Mouse (Mus musculus) heart, embryonic 16.5 days (tissue): Measurements from ENCODE around the gene Relb. TPM values are rescaled to one million over a fixed set of nuclear protein-coding genes. Genes with fewer than 3 reads are reported as not detected.

ENCODE experiments used
- ATAC-seq: fragments of 200-750 bp; cut with Nextera tagmentation; replicated peaks from 2 replicates; pipeline ENCODE4 v1.8.0; 2017; ENCODE audit warnings: moderate number of reproducible peaks; ENCODE audit not compliant: insufficient read depth, low FRiP score; ENCODE audit errors: extremely low read depth
- H3K27ac ChIP-seq: fragments of 300-500 bp; sonication (generic); 2 replicates; pipeline ENCODE4 v1.5.1; 2014; ENCODE audit warnings: mild to moderate bottlenecking, low read length, control low read depth, moderate library complexity
- H3K27me3 ChIP-seq: fragments of 300-500 bp; sonication (generic); 2 replicates; pipeline ENCODE4 v1.6.1; 2014; ENCODE audit warnings: low read length, mixed read lengths; ENCODE audit not compliant: control insufficient read depth, insufficient read depth
- H3K36me3 ChIP-seq: fragments of 300-500 bp; sonication (generic); 2 replicates; pipeline ENCODE4 v1.6.1; 2014; ENCODE audit not compliant: control insufficient read depth, insufficient read depth
- H3K4me1 ChIP-seq: fragments of 300-500 bp; sonication (generic); 2 replicates; pipeline ENCODE4 v1.6.1; 2014; ENCODE audit warnings: low read length, mixed read lengths; ENCODE audit not compliant: control insufficient read depth, insufficient read depth
- H3K4me2 ChIP-seq: fragments of 300-500 bp; sonication (generic); 2 replicates; pipeline ENCODE4 v1.6.1; 2014; ENCODE audit warnings: low read depth, mild to moderate bottlenecking, control low read depth, low read length
- H3K4me3 ChIP-seq: fragments of 300-500 bp; sonication (generic); 2 replicates; pipeline ENCODE4 v1.5.1; 2014; ENCODE audit warnings: mild to moderate bottlenecking, control low read depth, low read length
- H3K9ac ChIP-seq: fragments of 300-500 bp; sonication (generic); 2 replicates; pipeline ENCODE4 v1.6.1; 2014; ENCODE audit warnings: low read length, control low read depth
- H3K9me3 ChIP-seq: fragments of 300-500 bp; sonication (generic); replicated peaks from 2 replicates; pipeline ENCODE4 v1.6.1; 2016; ENCODE audit warnings: low read length; ENCODE audit not compliant: control insufficient read depth
- WGBS: fragments of 180-500 bp; shearing (Covaris S2); extraction: QIAGEN DNeasy Blood & Tissue Kit; methylation state at CpG from one replicate; pipeline ENCODE4 v1.1.7; 2014; 5-methylcytosine and 5-hydroxymethylcytosine counted together
- polyA plus RNA-seq: library from polyadenylated mRNA; unstranded; fragments of >200 nt; fragmentation: Nextera tagmentation; extraction: Ambion mirVana; gene quantifications from 2 replicates; pipeline ENCODE4 v1.2.1, GENCODE M21; 2015

The Relb gene
- polyA plus RNA-seq, 1 experiment from 2014 or later, result 12.4 TPM

DNA sequence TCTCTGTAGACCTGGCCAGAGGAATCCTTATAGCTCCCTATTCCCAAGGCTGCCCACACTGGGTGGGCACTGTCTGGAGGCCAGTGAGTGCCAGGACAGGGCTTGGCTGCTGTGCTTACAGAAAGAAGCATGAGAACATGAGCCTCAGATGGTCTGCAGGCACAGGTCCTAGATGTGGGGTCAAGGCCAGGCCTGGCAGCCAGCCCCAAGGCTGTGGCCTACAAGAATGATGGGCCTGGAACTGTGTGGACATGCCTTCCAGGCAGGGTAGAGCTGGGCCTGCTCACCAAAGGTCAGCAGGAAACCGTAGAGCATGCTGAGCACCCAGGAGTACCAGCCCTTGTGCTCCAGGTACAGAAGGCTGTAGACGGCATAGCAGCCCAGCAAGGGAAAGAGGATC lies 5.4 kb upstream of the Relb start:
- WGBS, result 93% methylated on average over 2 of the region's 2 CpGs
- peaks cover 51% of the 10 kb centered on the region for H3K36me3 ChIP-seq
- no peak overlapping the region for H3K9ac ChIP-seq
- no peak for ATAC-seq
- no peaks in the 10 kb centered on the region for H3K9me3 ChIP-seq
- no peaks in the 10 kb centered on the region for H3K27me3 ChIP-seq
- H3K4me2 ChIP-seq, result no peak overlapping the region
- H3K4me3 ChIP-seq, result no peak overlapping the region
- H3K4me1 ChIP-seq, result peaks cover 10% of the 10 kb centered on the region
- no peak overlapping the region for H3K27ac ChIP-seq

DNA sequence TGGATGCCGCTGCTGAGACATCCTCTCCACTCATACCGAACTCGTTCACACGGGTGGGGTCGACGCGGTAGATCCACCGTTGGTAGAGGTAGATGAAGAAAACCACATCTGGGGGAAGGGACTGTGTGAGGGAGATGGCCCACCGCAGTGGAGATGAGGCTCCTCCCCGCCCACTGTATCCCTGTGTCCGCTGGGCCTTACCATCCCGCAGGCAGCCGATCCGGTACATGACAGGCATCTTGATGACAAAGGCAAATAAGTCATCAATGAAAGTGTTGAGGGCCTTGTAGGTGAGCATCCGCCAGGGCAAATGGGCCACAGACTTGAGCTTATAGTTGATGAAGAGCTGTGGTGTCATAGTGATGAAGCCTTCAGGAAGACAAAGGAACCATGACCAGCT lies 4.6 kb upstream of the Relb start:
- Histone ChIP-seq H3K4me2 (no peak overlapping the region), H3K27me3 (no peaks in the 10 kb centered on the region), H3K27ac (no peak overlapping the region), H3K36me3 (peaks cover 47% of the 10 kb centered on the region), H3K9me3 (no peaks in the 10 kb centered on the region), H3K9ac (no peak overlapping the region), H3K4me1 (peaks cover 12% of the 10 kb centered on the region), H3K4me3 (no peak overlapping the region)
- 88% methylated on average over 15 of the region's 15 CpGs for WGBS
- ATAC-seq, result no peak

DNA sequence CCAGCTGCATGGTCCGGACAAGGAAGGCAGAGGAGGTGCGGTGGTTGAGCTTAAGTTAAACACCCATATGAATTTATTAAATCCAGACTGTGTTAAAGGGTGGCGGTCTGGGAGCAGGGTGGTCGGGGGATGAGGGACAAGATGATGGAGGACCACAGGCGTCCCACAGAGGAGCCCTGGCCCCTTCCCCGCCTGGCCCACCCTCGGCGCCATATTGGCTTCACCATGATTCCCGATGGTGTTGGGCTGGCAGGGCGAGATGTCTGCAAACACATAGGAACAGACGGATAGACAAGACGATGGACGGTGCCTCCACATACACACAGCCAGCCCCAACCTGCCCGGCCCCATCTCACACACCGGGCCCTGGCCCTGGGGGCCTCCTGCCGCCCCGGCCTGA lies 4.0 kb upstream of the Relb start:
- Histone ChIP-seq H3K4me3 (no peak overlapping the region), H3K4me2 (no peak overlapping the region), H3K4me1 (peaks cover 12% of the 10 kb centered on the region), H3K9me3 (no peaks in the 10 kb centered on the region), H3K36me3 (peaks cover 42% of the 10 kb centered on the region), H3K27me3 (no peaks in the 10 kb centered on the region), H3K27ac (no peak overlapping the region), H3K9ac (no peak overlapping the region)
- whole genome bisulfite sequencing, result 84% methylated on average over 17 of the region's 17 CpGs
- no peak for ATAC-seq

DNA sequence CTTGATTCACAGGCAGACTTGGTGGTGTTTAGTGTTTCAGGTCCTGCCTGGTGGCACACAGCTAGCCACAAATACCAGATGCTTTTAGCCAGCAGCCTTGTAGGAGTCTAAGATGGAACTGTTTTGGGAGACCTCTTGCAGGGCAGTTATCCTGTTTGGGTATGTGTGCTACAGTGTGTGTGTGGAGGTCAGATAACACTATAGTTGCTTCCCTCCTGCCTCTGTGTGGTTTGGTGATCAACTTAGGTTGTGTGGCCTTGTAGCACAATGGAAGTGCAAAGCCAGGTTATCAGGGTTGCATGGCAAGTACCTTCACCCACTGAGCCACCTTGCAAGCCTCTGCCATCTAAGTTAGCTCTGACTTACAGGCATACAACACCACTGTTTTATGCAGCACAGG lies 3.5 kb upstream of the Relb start:
- no peaks in the 10 kb centered on the region for H3K27me3 ChIP-seq
- no peak overlapping the region for H3K27ac ChIP-seq
- no peak overlapping the region for H3K4me3 ChIP-seq
- no peak for ATAC-seq
- peaks cover 37% of the 10 kb centered on the region for H3K36me3 ChIP-seq
- no peaks in the 10 kb centered on the region for H3K9me3 ChIP-seq
- peaks cover 12% of the 10 kb centered on the region for H3K4me1 ChIP-seq
- H3K4me2 ChIP-seq, result no peak overlapping the region
- H3K9ac ChIP-seq, result no peak overlapping the region

DNA sequence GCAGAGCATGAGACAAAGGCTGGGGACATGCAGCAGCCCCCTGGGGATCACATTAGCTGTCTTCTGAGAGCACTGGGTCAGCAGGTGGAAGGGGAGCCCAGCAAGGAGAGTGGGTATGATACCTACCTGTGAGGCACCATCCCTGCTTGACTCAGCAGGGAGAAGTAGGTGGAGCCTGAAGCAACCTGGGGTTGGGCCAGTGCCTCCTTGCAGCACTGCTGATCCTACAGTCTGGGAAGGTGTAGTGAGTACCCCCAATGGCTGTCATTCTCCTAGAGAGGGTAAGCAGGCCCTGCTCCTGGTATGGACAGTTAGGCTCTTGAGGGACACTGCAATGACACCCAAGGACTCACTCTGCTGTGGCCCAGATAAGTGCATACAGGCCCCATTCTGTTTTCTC lies 3.0 kb upstream of the Relb start:
- no peaks in the 10 kb centered on the region for H3K27me3 ChIP-seq
- no peaks in the 10 kb centered on the region for H3K9me3 ChIP-seq
- no peak for ATAC-seq
- H3K27ac ChIP-seq, result no peak overlapping the region
- no peak overlapping the region for H3K4me2 ChIP-seq
- no peak overlapping the region for H3K9ac ChIP-seq
- no peak overlapping the region for H3K4me3 ChIP-seq
- peaks cover 35% of the 10 kb centered on the region for H3K36me3 ChIP-seq
- peaks cover 12% of the 10 kb centered on the region for H3K4me1 ChIP-seq

DNA sequence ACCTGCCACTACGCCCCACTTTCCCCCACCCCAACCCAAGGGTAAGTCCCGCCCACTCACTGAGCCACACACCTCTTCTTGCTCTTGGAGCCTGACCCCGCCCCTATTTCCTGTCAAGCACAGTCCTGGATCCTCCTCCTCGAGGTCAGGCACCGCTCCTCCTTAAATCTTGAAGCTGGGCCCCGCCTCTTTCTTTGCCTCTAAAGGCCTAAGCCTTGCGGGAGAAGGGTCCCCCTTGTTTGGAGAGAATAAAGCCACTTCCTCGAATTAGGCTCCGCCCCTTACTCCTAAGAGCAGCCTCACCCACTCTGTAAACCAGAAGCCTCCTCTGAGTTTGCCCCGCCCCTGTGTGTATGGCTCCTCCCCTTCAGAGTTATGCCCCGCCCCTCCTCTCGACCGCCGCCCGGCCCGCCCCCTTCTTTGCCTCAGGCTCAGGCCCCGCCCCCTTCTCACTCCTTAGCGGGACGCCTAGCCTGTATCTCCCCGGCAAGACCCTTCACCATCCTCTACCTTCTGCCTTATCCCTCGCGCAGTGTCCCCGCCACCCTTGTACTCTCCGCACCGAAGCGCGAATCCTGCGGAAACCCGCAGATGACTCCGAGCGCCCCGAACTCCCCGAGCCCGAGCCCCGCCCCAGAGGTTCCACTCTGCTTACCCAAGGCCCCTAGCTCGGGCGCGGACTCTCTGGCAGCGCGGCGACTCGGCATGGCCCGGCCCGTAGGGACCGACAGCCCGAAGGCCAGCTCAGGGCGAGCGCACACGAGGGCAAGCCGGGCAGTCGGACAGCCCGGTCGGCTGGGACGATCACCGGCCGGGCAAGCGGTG lies 490 bp downstream of the Relb start:
- H3K4me2 ChIP-seq, result peak overlapping the region; percentile 96
- peak overlapping the region; percentile 81 for H3K4me3 ChIP-seq
- peak overlapping the region; percentile 89 for H3K27ac ChIP-seq
- H3K9me3 ChIP-seq, result no peaks in the 10 kb centered on the region
- peak; percentile 86 for ATAC-seq
- 2% methylated on average over 57 of the region's 57 CpGs for WGBS
- H3K36me3 ChIP-seq, result peaks cover 10% of the 10 kb centered on the region
- H3K27me3 ChIP-seq, result no peaks in the 10 kb centered on the region
- peak overlapping the region; percentile 79 for H3K9ac ChIP-seq
- peaks cover 4% of the 10 kb centered on the region; the same call in 1 of the 2 replicates for H3K4me1 ChIP-seq

DNA sequence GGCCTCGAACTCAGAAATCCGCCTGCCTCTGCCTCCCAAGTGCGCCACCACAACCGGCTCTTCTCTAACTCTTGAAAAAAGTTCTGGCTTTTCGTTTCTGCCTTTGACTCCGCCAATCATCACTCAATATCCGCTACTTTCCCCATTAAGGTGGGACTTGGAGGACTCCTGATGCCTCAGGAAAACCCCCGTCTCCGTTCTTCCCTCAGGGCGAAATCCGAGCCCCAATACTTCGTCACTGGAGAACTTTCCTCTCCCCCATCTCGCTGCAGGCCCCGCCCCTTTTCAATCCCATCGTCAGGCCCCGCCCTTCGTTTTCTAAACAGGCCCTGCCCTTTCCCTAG lies 1.1 kb downstream of the Relb start:
- Histone ChIP-seq H3K27ac (peak overlapping the region; percentile 89), H3K4me3 (peak overlapping the region; percentile 81), H3K36me3 (peaks cover 4% of the 10 kb centered on the region), H3K4me1 (peaks cover 4% of the 10 kb centered on the region; the same call in 1 of the 2 replicates), H3K9ac (no peak overlapping the region), H3K9me3 (no peaks in the 10 kb centered on the region), H3K4me2 (peak overlapping the region; percentile 96), H3K27me3 (no peaks in the 10 kb centered on the region)
- no peak for ATAC-seq
- 15% methylated on average over 17 of the region's 17 CpGs for WGBS

DNA sequence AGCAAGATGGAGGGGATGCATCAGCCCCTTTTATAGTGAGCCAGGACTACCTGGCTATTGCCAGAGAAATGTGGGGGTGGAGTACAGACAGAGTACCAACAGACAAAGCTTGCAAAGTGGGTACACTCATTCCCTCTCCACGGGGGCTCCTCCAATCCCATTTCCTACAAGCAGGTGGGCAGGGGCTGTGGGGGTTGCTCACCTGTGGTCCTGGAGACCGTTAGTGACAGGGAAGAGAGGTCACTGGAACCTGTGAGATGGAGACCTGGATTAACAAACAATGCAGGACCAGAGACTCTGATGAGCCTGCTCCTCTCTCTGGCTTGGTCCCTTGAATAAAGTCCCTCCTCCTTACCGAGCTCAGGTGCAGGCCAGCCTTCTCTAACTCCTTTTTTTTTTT lies 1.5 kb downstream of the Relb start:
- 69% methylated on average over 3 of the region's 3 CpGs for WGBS
- Histone ChIP-seq H3K9me3 (no peaks in the 10 kb centered on the region), H3K27me3 (no peaks in the 10 kb centered on the region), H3K4me3 (peak overlapping the region; percentile 81; the same call in 1 of the 2 replicates), H3K4me1 (peaks cover 4% of the 10 kb centered on the region; the same call in 1 of the 2 replicates), H3K27ac (peak overlapping the region; percentile 89; the same call in 1 of the 2 replicates), H3K4me2 (peak overlapping the region; percentile 96), H3K9ac (no peak overlapping the region), H3K36me3 (peaks cover 4% of the 10 kb centered on the region)
- no peak for ATAC-seq

DNA sequence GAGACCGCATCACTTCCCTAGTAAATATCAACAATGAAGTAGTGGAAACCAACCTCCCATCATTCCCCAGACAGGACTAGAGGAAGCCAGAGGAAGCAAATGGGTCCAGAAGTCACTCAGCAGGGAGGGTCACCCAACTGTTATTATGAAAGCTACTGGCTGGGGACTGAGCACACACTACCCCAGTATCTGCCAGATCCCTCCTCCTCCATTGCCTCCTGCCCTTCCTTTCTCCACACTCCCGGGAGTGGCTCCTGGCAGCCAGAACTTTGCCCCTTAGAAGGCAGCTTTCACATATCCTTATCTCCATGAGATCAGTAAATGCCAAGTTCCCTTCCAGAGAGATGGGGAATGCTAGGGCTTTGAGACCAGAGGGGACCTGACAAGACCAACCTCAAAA lies 5.8 kb downstream of the Relb start:
- no peak overlapping the region for H3K4me3 ChIP-seq
- no peaks in the 10 kb centered on the region for H3K36me3 ChIP-seq
- 0 out of 2 replicates have a peak, but pooled peaks cover 4% of the 10 kb centered on the region for H3K4me1 ChIP-seq
- H3K9ac ChIP-seq, result no peak overlapping the region
- ATAC-seq, result no peak
- H3K27ac ChIP-seq, result no peak overlapping the region
- WGBS, result 50% methylated on average over 2 of the region's 2 CpGs
- H3K4me2 ChIP-seq, result no peak overlapping the region
- H3K9me3 ChIP-seq, result no peaks in the 10 kb centered on the region
- H3K27me3 ChIP-seq, result no peaks in the 10 kb centered on the region
